Mouse (Mus musculus): ENCODE results near the gene Plau.

DNA sequence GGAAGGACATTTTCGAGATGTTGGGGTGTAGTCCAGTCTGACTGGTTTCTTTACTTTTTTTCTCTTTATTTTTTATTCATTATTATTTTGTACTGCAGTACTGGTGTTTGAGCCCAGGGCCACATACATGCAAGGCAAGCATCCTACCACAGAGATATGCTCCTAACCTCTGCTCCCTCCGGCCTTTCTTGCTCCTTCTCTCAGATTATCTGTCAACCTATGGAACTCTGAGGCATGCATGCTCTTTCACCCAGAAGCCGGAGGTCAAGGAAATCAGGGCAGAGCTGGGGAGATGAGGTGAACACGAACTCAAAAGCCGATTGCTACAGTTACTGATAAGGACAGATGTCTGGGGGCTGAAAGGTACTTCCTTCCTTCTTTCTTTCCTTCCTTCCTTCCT, 32.0 kb upstream of the Plau start:
- TF ChIP-seq CTCF (IDR thresholded peaks at IDR 0.05; ENCODE audit: borderline replicate concordance, insufficient read depth, low read length), result no peak
- no peak for TF ChIP-seq POLR2A (IDR thresholded peaks at IDR 0.05; ENCODE audit: low read depth, low read length)
